Mouse (Mus musculus): ENCODE data around the gene Mnat1. TPM values are rescaled to one million over a fixed set of nuclear protein-coding genes. Genes with fewer than 3 reads are reported as not detected.
"Not testable (repeated sequence)": the region's sequence is repeated elsewhere in the genome, so short reads cannot be mapped to it uniquely, and the experiment has no call there.

Gene Mnat1
- polyA plus RNA-seq, 2 experiments from 2014 or later, result 30.1 to 33.1 TPM

DNA sequence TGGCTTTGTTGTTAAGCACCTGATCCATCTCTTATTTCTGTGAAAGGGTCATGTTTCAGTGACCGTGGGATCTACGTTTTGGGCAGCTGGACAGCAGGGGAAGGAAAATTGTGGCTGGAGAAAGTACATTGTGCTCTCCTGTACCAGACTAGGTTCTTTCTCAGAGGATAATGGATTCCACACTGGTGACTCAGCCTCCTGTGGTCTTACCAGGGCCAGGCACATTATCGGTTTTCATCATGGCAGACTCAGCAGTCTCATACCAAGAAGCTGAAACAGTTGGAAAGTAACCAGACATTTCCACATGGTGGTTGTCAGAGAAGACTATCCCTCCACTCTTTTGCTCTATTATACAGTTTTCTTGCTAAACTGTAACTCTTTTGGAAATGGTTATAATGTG is 23.7 kb downstream of the Mnat1 start:
- ATAC-seq, result no peak

DNA sequence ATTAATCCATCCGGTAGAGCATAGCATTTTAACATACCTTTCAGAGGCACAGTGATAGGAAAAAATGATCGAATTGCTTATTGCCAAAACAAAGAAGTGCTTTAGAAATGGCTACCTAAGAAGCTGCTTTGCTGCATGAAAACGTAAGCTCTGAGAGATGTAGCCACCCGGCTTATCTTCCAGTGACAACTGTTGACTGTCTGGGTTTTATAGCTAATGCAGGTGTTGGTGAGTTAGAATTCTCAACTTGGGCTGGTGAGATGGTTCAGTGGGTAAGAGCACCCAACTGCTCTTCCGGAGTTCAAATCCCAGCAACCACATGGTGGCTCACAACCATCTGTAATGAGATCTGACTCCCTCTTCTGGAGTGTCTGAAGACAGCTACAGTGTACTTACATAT is 27.5 kb downstream of the Mnat1 start:
- not testable (repeated sequence) for ATAC-seq

DNA sequence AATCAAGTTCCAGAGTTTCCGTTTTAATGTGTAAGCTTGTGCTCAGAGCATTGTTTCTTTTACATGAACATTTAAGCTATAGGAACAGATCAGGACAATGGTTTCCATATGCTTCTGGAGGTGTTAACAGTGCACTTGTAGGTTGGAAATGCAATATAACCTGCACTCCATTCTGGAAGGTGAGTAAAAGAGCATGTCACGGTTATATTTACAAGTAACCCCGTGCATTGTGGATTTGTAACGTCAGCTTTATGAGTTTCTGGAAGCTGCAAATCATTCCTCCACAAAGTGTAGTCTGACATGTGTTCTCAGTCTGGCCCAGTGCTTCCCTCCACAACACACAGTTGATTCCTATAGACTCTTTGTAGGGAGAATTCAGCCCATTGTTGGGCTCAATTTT is 30.6 kb downstream of the Mnat1 start:
- no peak for ATAC-seq

DNA sequence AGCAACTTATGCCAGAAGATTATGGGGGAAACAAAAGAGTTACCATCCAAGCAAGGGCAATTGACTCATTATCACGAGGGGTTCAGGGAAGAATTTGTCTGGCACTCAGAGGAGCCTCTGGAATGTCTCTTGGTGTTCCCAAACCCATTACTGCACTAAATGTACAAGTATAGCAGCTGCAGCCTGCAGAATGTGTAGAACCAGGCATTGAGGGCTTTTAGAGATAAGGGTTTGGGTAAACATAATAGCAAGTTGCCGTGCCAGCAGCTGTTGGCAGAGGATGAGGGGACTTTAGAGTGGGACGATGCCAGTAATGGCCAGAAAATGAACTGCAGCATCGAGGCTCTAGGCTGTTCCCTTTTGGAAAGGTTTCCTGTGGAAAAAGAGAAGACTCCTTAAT is 36.8 kb downstream of the Mnat1 start:
- ATAC-seq, result no peak

- ATAC-seq, result peak; percentile 79
Observed at GRCm38 (mm10) chr12:73162408-73163181, 39.1 kb downstream of the Mnat1 start.

DNA sequence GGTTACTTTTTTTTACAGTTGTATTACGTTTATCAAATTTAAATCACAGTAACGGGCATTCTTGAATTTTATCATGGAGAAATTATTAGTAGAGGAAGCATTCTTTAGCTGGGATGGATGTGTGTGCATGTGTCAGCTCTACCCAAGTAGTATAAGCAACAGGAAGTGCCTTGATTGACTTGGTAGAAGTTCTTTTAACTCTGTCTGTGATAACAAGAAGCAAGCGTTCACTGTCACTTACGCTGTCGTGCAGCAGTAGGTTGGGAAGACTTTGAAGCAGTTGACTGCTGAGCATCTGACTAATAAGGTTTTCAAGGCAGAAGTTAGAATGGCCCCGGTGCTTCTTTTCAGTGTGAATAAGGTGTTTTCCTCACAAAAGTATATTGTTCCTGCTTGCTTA is 47.3 kb downstream of the Mnat1 start:
- peak; percentile 62 for ATAC-seq

GRCm38 (mm10) chr12:73183896-73184295 is 60.4 kb downstream of the Mnat1 start:
- ATAC-seq, result no peak

DNA sequence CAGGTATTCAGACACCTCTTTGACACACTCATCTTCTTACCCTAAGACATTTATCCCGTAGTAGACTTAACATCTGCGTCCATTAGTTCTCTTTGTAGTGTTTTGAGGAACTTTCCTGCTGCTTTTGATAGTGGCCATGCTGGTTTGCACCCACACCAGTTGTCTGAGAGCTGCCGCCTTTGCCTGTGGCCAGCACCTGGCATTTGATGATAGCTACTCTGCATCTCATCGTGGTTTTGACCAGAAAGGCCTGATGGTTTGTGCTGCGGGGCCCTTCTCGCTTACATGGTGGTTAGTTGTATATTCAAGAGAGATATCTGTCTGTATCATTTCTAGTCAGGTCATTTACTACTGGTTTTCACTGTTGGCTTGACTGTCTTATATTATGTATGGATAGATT is 73.8 kb downstream of the Mnat1 start:
- no peak for ATAC-seq

- ATAC-seq, result no peak
Observed at GRCm38 (mm10) chr12:73198451-73198850, 74.9 kb downstream of the Mnat1 start.

DNA sequence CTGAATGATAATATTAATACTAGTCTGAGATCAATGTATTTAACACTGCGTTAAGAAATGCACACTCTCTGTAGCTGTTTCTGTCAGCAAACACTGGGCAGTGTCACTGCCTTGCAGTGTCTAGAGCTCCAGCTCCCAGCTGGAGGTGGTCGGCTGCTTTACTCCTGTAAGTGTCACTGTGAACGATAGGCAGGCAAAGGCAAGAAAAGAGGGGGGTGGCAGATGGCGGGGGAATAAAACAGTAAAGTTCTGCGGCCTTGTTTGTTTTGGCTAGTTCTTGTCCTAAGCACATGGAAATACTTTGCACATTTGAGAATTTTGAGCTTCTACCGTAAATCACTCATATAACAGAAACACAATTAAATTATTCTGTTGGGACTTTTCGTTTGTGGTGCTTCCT is 75.9 kb downstream of the Mnat1 start:
- ATAC-seq, result no peak

DNA sequence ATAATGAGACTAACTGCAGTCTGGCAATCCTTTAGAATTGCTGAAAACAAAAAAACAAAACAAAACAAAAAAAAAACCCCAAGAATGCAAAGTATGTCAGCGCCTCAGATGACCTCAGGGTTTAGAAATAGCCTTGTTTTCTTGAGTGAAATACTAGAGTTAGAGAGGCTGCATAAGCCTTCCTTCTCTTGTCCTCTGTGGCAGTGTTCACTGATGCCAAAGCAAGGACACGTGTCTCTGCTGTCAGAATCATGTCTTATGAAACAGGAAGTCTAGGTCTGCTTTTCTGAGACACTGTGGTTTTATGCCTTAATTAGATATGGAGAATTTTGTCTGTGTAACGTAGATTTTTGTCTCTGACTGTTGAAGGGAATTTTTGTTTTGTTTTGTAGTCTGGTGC is 78.1 kb downstream of the Mnat1 start:
- peak; percentile 93 for ATAC-seq

- ATAC-seq, result no peak
Observed at GRCm38 (mm10) chr12:73205710-73206649, 82.5 kb downstream of the Mnat1 start.

DNA sequence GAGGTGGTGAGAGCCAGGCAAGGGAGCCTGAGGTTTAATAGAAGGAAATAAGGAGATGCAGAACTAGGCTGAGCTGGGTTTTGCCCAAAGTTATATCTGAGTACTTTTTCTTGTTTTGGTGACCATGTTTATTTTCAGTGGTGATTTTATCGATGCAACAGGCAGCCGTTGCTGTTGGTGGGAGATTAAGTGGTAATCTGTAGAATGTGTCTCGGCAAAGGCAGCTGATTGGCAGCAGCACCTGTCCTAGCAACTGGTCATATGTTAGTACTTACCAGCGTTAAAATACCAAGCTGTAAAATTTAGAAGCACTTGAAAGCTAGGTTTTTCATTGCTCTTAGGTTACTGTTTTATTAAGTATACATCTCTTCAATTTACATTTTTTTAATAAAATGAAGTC is 83.5 kb downstream of the Mnat1 start:
- ATAC-seq, result no peak

- ATAC-seq, result no peak
Observed at GRCm38 (mm10) chr12:73207461-73207860, 83.9 kb downstream of the Mnat1 start.

DNA sequence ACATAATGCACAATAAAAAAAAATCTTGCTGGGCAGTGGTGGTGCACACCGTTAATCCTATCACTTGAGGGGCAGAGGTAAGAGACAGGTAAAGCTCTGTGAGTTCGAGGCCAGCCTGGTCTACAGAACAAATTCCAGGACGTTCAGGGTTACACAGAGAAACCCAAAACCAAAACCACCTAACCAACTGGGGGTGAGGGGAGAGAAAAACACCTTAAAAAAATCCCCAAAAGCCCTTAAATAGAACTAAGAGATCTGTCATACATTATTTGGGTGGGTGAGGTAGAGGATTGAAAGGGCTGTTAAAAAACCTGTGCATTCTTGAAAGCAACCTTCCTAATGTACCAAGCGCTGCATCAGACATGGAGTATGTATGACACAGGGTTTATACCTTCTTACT is 85.0 kb downstream of the Mnat1 start:
- ATAC-seq, result no peak

DNA sequence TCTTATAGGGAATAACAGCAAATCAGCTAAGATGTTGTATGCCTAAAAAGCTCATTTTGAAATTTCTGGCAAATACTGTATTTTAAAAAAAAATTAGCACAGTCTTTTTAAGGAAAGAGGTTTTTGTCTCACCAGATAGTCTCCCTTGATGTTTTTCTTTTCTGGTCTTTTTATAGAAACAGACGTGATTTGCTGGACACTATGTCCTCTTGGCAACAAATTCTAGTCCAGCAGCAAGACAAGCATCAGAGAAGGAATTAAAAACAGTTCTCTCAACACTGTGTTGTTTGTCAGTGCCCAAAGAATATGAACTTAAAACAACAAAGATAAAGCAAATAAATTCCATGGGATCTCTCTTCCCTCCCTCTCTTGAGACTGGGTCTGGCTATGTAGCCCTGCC is 85.6 kb downstream of the Mnat1 start:
- ATAC-seq, result no peak

DNA sequence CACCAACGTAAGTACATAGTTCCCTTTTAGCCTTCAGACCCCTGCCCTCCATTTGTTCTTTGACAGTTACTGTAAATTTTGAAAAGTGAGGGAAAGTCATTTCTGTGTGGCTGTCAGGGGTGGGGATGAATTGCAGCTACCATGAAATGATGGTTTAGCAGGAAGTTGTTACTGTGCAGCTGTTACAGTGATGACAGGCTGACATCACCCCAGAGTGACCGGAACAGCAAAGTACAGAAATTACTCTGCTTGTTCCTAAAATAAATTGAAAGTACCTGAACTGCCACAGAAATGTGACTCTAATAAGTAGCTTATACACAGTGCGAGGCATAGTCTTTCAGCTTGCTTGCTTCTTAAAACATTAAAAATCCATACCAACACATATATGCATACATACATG is 86.9 kb downstream of the Mnat1 start:
- no peak for ATAC-seq

- ATAC-seq, result peak; percentile 68
Observed at GRCm38 (mm10) chr12:73215773-73216172, 92.3 kb downstream of the Mnat1 start.

DNA sequence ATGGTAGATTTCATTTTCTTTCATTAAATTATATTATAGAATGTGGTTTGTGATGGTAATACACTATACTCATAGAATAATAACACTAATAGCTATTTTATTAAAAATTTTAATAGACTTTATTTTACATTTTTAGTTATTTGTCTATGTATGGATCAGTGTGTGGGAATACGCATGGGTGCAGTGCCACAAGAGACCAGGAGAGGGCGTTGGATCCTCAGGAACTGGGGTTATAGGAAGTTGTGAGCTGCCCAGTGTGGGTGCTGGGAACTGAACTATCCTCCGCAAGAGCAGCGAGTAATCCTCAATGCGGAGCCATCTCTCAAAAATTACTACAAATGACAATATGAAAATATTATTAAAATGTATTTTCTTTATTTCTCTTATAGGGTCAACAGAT is 95.1 kb downstream of the Mnat1 start:
- no peak for ATAC-seq

GRCm38 (mm10) chr12:73221235-73221634 is 97.7 kb downstream of the Mnat1 start:
- no peak for ATAC-seq

GRCm38 (mm10) chr12:73223872-73224271 is 100.4 kb downstream of the Mnat1 start:
- ATAC-seq, result no peak

DNA sequence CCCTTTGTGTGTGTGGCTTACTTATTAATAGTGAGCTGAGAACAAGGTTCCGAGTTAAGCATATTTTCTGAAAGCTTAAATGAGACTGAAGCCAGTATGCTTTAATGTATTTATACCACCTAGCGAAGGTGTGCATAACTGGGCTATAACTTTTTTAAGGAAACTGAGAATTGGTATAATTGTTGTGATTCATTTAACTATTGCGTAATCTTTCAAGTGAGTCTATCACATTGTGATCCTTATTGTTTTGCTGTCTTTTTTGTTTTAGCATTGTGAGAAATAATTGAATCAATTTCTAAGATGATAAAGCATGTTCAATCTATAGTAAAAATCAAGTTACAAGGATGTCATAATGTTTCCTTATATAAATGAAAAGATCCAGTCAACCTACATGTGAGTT is 104.9 kb downstream of the Mnat1 start:
- no peak for ATAC-seq

DNA sequence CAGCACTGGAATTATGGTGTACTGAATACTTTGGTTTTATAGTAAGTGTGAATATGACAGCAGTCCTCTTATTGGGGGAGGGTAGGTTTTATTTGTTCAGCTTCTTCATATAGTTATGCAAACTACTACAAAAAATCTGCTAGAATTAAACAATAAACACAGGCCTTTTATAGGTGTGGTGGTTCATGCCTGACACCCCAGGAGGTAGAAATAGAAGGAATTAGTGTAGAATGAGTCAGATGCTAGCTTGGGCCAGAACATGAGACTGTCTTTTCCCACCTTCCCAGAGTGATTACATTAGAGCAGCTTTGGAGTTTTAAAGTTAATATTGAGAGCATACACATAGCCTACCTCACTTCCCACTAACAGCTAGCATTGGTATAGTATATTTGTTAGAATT is 106.7 kb downstream of the Mnat1 start:
- no peak for ATAC-seq

- ATAC-seq, result no peak
Observed at GRCm38 (mm10) chr12:73231552-73231951, 108.0 kb downstream of the Mnat1 start.

All from activated CD4-positive, CD25-positive, alpha-beta regulatory T cell, adult 4 months (primary cell).